13 mouse cellular contexts compared by ENCODE assay signal in genomic region chr6:113799349-113799748, GRCm38 (mm10). TPM values are rescaled to one million over a fixed set of nuclear protein-coding genes. Genes with fewer than 3 reads are reported as not detected.
DNase-seq lines count a peak whose midpoint lies in the region; ATAC-seq lines count a peak whose summit lies in the region.
"Had no signal": no experiment of that assay in that cellular context is flagged by ENCODE, and none has a peak within 500 bp of the region (broad histone marks: within the 10 kb centered on the region; RNA-seq: fewer than 3 reads in every experiment).

No protein-coding gene starts in this region.

- H3K4me3 ChIP-seq in heart, embryonic 13.5 days: no peak overlapping the region
- H3K4me3 ChIP-seq in heart, embryonic 11.5 days (ENCODE audit: low read depth, low read length): no peak overlapping the region
- H3K4me3 ChIP-seq in embryonic facial prominence, embryonic 10.5 days: no peak overlapping the region
- no peak overlapping the region for H3K4me3 ChIP-seq in hindbrain, embryonic 14.5 days (replicated peaks; ENCODE audit: low read length)
- H3K4me3 ChIP-seq in neural tube, embryonic 12.5 days: no peak overlapping the region

- no peak overlapping the region for H3K4me2 ChIP-seq in heart, embryonic 13.5 days
- H3K4me2 ChIP-seq in heart, embryonic 11.5 days: no peak overlapping the region
- no peak overlapping the region for H3K4me2 ChIP-seq in hindbrain, embryonic 14.5 days (replicated peaks)
- H3K4me2 ChIP-seq in neural tube, embryonic 12.5 days (replicated peaks): no peak overlapping the region

- ATAC-seq in heart, embryonic 13.5 days (ENCODE audit: extremely low read depth, insufficient number of reproducible peaks, low FRiP score, low TSS enrichment): no peak
- no peak for ATAC-seq in heart, embryonic 11.5 days (replicated peaks; ENCODE audit: insufficient number of reproducible peaks, low FRiP score, low TSS enrichment)
- peak; percentile 70 for ATAC-seq in hindbrain, embryonic 14.5 days (ENCODE audit: low FRiP score)
- peak; percentile 75 for ATAC-seq in neural tube, embryonic 12.5 days (ENCODE audit: low FRiP score, low read depth)

- intact Hi-C loops in gastrocnemius, postnatal 36 days (cut with DNase I): no loop called here

- 0 out of 2 replicates have a peak, but pooled peaks cover under 1% of the 10 kb centered on the region for H3K9me3 ChIP-seq in heart, embryonic 13.5 days
- no peaks in the 10 kb centered on the region for H3K9me3 ChIP-seq in heart, embryonic 11.5 days (replicated peaks; ENCODE audit: control insufficient read depth, low read length)
- H3K9me3 ChIP-seq in embryonic facial prominence, embryonic 10.5 days: no peaks in the 10 kb centered on the region
- H3K9me3 ChIP-seq in hindbrain, embryonic 14.5 days (ENCODE audit: control insufficient read depth, low read length): 0 out of 2 replicates have a peak, but pooled peaks cover under 1% of the 10 kb centered on the region
- no peaks in the 10 kb centered on the region for H3K9me3 ChIP-seq in neural tube, embryonic 12.5 days

- H3K4me1 ChIP-seq in heart, embryonic 13.5 days: peaks cover 53% of the 10 kb centered on the region
- peaks cover 30% of the 10 kb centered on the region for H3K4me1 ChIP-seq in heart, embryonic 11.5 days (ENCODE audit: control insufficient read depth, insufficient read depth, low read length)
- peaks cover 30% of the 10 kb centered on the region for H3K4me1 ChIP-seq in embryonic facial prominence, embryonic 10.5 days
- H3K4me1 ChIP-seq in hindbrain, embryonic 14.5 days (replicated peaks; ENCODE audit: control insufficient read depth, insufficient read depth, low read length): peaks cover 21% of the 10 kb centered on the region
- H3K4me1 ChIP-seq in neural tube, embryonic 12.5 days: peaks cover 25% of the 10 kb centered on the region

- H3K27me3 ChIP-seq in heart, embryonic 13.5 days (replicated peaks): peaks cover 45% of the 10 kb centered on the region
- peaks cover 8% of the 10 kb centered on the region; the same call in 1 of the 2 replicates for H3K27me3 ChIP-seq in heart, embryonic 11.5 days (ENCODE audit: control insufficient read depth, insufficient read depth, low read length)
- H3K27me3 ChIP-seq in embryonic facial prominence, embryonic 10.5 days (replicated peaks; ENCODE audit: low read depth, poor library complexity, severe bottlenecking): peaks cover 32% of the 10 kb centered on the region
- H3K27me3 ChIP-seq in hindbrain, embryonic 14.5 days (ENCODE audit: control insufficient read depth, insufficient read depth, low read length): no peaks in the 10 kb centered on the region
- no peaks in the 10 kb centered on the region; the same call in 1 of the 2 replicates for H3K27me3 ChIP-seq in neural tube, embryonic 12.5 days (replicated peaks)

- 82% methylated on average over 9 of the region's 9 CpGs for WGBS in heart, embryonic 13.5 days
- 80% methylated on average over 9 of the region's 9 CpGs for WGBS in heart, embryonic 11.5 days (ENCODE audit: insufficient replicate concordance)
- WGBS in embryonic facial prominence, embryonic 10.5 days: 79% methylated on average over 9 of the region's 9 CpGs
- WGBS in hindbrain, embryonic 14.5 days: 53% methylated on average over 9 of the region's 9 CpGs
- WGBS in neural tube, embryonic 12.5 days: 23% methylated on average over 9 of the region's 9 CpGs

- peak overlapping the region; percentile 17; the same call in 1 of the 2 replicates for H3K27ac ChIP-seq in heart, embryonic 13.5 days (replicated peaks)
- H3K27ac ChIP-seq in heart, embryonic 11.5 days (ENCODE audit: low read depth, low read length): no peak overlapping the region
- H3K27ac ChIP-seq in embryonic facial prominence, embryonic 10.5 days (replicated peaks): no peak overlapping the region
- peak overlapping the region; percentile 32; the same call in 1 of the 2 replicates for H3K27ac ChIP-seq in hindbrain, embryonic 14.5 days
- no peak overlapping the region for H3K27ac ChIP-seq in neural tube, embryonic 12.5 days
- H3K27ac ChIP-seq: kidney, postnatal 0 days; macrophage; stomach, postnatal 0 days had no signal

- no peak overlapping the region for H3K9ac ChIP-seq in heart, embryonic 13.5 days
- no peak overlapping the region for H3K9ac ChIP-seq in heart, embryonic 11.5 days (ENCODE audit: low read depth, low read length)
- H3K9ac ChIP-seq in hindbrain, embryonic 14.5 days: no peak overlapping the region
- no peak overlapping the region for H3K9ac ChIP-seq in neural tube, embryonic 12.5 days

- H3K36me3 ChIP-seq in heart, embryonic 13.5 days: no peaks in the 10 kb centered on the region
- H3K36me3 ChIP-seq in heart, embryonic 11.5 days (ENCODE audit: control insufficient read depth, insufficient read depth, low read length): no peaks in the 10 kb centered on the region
- H3K36me3 ChIP-seq in embryonic facial prominence, embryonic 10.5 days (replicated peaks): no peaks in the 10 kb centered on the region
- peaks cover 33% of the 10 kb centered on the region for H3K36me3 ChIP-seq in hindbrain, embryonic 14.5 days (replicated peaks; ENCODE audit: control insufficient read depth, insufficient read depth)
- H3K36me3 ChIP-seq in neural tube, embryonic 12.5 days: peaks cover 8% of the 10 kb centered on the region

- DNase-seq in embryonic facial prominence, embryonic 10.5 days (ENCODE audit: low spot score): peak; percentile 18
- DNase-seq in hindbrain, embryonic 14.5 days (ENCODE audit: low spot score): peak; percentile 40
- DNase-seq in MN1 (ENCODE audit: low spot score) (no peak), liver (no peak)
- DNase-seq in gastrocnemius, postnatal 36 days: no peak
- DNase-seq: heart, adult 11 months; heart, postnatal 36 days had no signal

RNA-seq across cellular contexts. Expression of gene Sec13, which starts 58.8 kb away (rescaled TPM):
- polyA plus RNA-seq in heart, embryonic 13.5 days (2015; fragmentation: Nextera tagmentation; extraction: Ambion mirVana): 200 and 215 TPM in 2 replicates
- 246 and 266 TPM in 2 replicates for polyA plus RNA-seq in heart, embryonic 11.5 days (2014; fragmentation: Nextera tagmentation; extraction: Ambion mirVana)
- polyA plus RNA-seq in embryonic facial prominence, embryonic 10.5 days (2016; fragmentation: Nextera tagmentation; extraction: Ambion mirVana): 288 and 292 TPM in 2 replicates
- polyA plus RNA-seq in hindbrain, embryonic 14.5 days (2014; fragmentation: Nextera tagmentation; extraction: Ambion mirVana): 196 TPM in 2 replicates
- polyA plus RNA-seq in neural tube, embryonic 12.5 days (2016; fragmentation: Nextera tagmentation; extraction: Ambion mirVana): 244 and 251 TPM in 2 replicates
- total RNA-seq in gastrocnemius, postnatal 36 days (2021): 10 to 100 TPM; 61.1 to 64.3 TPM

Comparison
In these comparisons a context has a peak if more than half of its experiments do, and no peak if none do; other contexts are left out.
1. H3K27ac ChIP-seq: peak in heart, embryonic 13.5 days (single experiment) and hindbrain, embryonic 14.5 days (single experiment); none in heart, embryonic 11.5 days (single experiment), embryonic facial prominence, embryonic 10.5 days (single experiment) and neural tube, embryonic 12.5 days (single experiment).
2. ATAC-seq: peak in hindbrain, embryonic 14.5 days (single experiment) and neural tube, embryonic 12.5 days (single experiment); none in heart, embryonic 13.5 days (single experiment) and heart, embryonic 11.5 days (single experiment).
3. DNase-seq: peak in embryonic facial prominence, embryonic 10.5 days (single experiment) and hindbrain, embryonic 14.5 days (single experiment); none in MN1 (single experiment), liver (single experiment) and gastrocnemius, postnatal 36 days (0 of 2).